Mouse (Mus musculus): ENCODE measurements around the gene Ap2s1.

- TF ChIP-seq CTCF (IDR thresholded peaks at IDR 0.05; ENCODE audit: borderline replicate concordance, insufficient read depth, low read length) (no peak), POLR2A (IDR thresholded peaks at IDR 0.05; ENCODE audit: low read depth, low read length) (no peak)
Observed at GRCm38 (mm10) chr7:16695025-16695424, 43.2 kb upstream of the Ap2s1 start.

Data from embryonic fibroblast, embryonic 13.5 days (primary cell).